Mouse (Mus musculus): ENCODE results near the gene B430305J03Rik. TPM values are rescaled to one million over a fixed set of nuclear protein-coding genes. Genes with fewer than 3 reads are reported as not detected.

The B430305J03Rik gene
- polyA plus RNA-seq, 1 experiment from 2014 or later, result not detected

GRCm38 (mm10) chr3:61337230-61337629 is 28.5 kb downstream of the B430305J03Rik start:
- no peak for ATAC-seq (ENCODE audit: low read depth)
- no peaks in the 10 kb centered on the region for H3K4me1 ChIP-seq (ENCODE audit: control insufficient read depth, insufficient read depth, low read length)
- no peak overlapping the region for H3K27ac ChIP-seq (ENCODE audit: low read depth, low read length)
- H3K4me3 ChIP-seq (ENCODE audit: low read depth, low read length), result no peak overlapping the region
- no peaks in the 10 kb centered on the region for H3K9me3 ChIP-seq (ENCODE audit: control insufficient read depth, low read length)
- no peaks in the 10 kb centered on the region for H3K27me3 ChIP-seq (ENCODE audit: control insufficient read depth, insufficient read depth, low read length)
- H3K4me2 ChIP-seq (ENCODE audit: low read depth, low read length), result no peak overlapping the region
- no peak overlapping the region for H3K9ac ChIP-seq (replicated peaks; ENCODE audit: low read depth, low read length)
- no peaks in the 10 kb centered on the region for H3K36me3 ChIP-seq (ENCODE audit: control insufficient read depth, insufficient read depth, low read length)
- WGBS, result 82% methylated on average over 3 of the region's 3 CpGs

GRCm38 (mm10) chr3:61336205-61336604 is 29.5 kb downstream of the B430305J03Rik start:
- WGBS, result 61% methylated on average over 2 of the region's 2 CpGs
- no peaks in the 10 kb centered on the region for H3K27me3 ChIP-seq (ENCODE audit: control insufficient read depth, insufficient read depth, low read length)
- no peak overlapping the region for H3K4me2 ChIP-seq (ENCODE audit: low read depth, low read length)
- no peaks in the 10 kb centered on the region for H3K4me1 ChIP-seq (ENCODE audit: control insufficient read depth, insufficient read depth, low read length)
- no peaks in the 10 kb centered on the region for H3K9me3 ChIP-seq (ENCODE audit: control insufficient read depth, low read length)
- no peaks in the 10 kb centered on the region for H3K36me3 ChIP-seq (ENCODE audit: control insufficient read depth, insufficient read depth, low read length)
- no peak for ATAC-seq (ENCODE audit: low read depth)
- H3K27ac ChIP-seq (ENCODE audit: low read depth, low read length), result no peak overlapping the region
- no peak overlapping the region for H3K9ac ChIP-seq (replicated peaks; ENCODE audit: low read depth, low read length)
- no peak overlapping the region for H3K4me3 ChIP-seq (ENCODE audit: low read depth, low read length)

- Histone ChIP-seq H3K4me2 (ENCODE audit: low read depth, low read length) (no peak overlapping the region), H3K4me3 (ENCODE audit: low read depth, low read length) (no peak overlapping the region), H3K9me3 (ENCODE audit: control insufficient read depth, low read length) (no peaks in the 10 kb centered on the region), H3K27ac (ENCODE audit: low read depth, low read length) (no peak overlapping the region), H3K9ac (replicated peaks; ENCODE audit: low read depth, low read length) (no peak overlapping the region), H3K36me3 (ENCODE audit: control insufficient read depth, insufficient read depth, low read length) (no peaks in the 10 kb centered on the region), H3K4me1 (ENCODE audit: control insufficient read depth, insufficient read depth, low read length) (no peaks in the 10 kb centered on the region), H3K27me3 (ENCODE audit: control insufficient read depth, insufficient read depth, low read length) (no peaks in the 10 kb centered on the region)
- ATAC-seq (ENCODE audit: low read depth), result no peak
- 76% methylated on average over 6 of the region's 6 CpGs for whole genome bisulfite sequencing
Measured at GRCm38 (mm10) chr3:61321632-61322031, 44.1 kb downstream of the B430305J03Rik start.

GRCm38 (mm10) chr3:61320031-61320430 is 45.7 kb downstream of the B430305J03Rik start:
- 78% methylated on average over 2 of the region's 2 CpGs for WGBS
- Histone ChIP-seq H3K27ac (ENCODE audit: low read depth, low read length) (no peak overlapping the region), H3K36me3 (ENCODE audit: control insufficient read depth, insufficient read depth, low read length) (no peaks in the 10 kb centered on the region), H3K9me3 (ENCODE audit: control insufficient read depth, low read length) (no peaks in the 10 kb centered on the region), H3K27me3 (ENCODE audit: control insufficient read depth, insufficient read depth, low read length) (no peaks in the 10 kb centered on the region), H3K4me2 (ENCODE audit: low read depth, low read length) (no peak overlapping the region), H3K4me3 (ENCODE audit: low read depth, low read length) (no peak overlapping the region), H3K4me1 (ENCODE audit: control insufficient read depth, insufficient read depth, low read length) (no peaks in the 10 kb centered on the region), H3K9ac (replicated peaks; ENCODE audit: low read depth, low read length) (no peak overlapping the region)
- ATAC-seq (ENCODE audit: low read depth), result no peak

- 80% methylated on average over 2 of the region's 2 CpGs for WGBS
- H3K9ac ChIP-seq (replicated peaks; ENCODE audit: low read depth, low read length), result no peak overlapping the region
- no peaks in the 10 kb centered on the region for H3K9me3 ChIP-seq (ENCODE audit: control insufficient read depth, low read length)
Measured at GRCm38 (mm10) chr3:61315002-61315401, 50.7 kb downstream of the B430305J03Rik start.

More at GRCm38 (mm10) chr3:61315002-61315401, 50.7 kb downstream of the B430305J03Rik start:
- no peak for ATAC-seq (ENCODE audit: low read depth)
- Histone ChIP-seq H3K36me3 (ENCODE audit: control insufficient read depth, insufficient read depth, low read length) (no peaks in the 10 kb centered on the region), H3K27me3 (ENCODE audit: control insufficient read depth, insufficient read depth, low read length) (no peaks in the 10 kb centered on the region), H3K27ac (ENCODE audit: low read depth, low read length) (no peak overlapping the region), H3K4me2 (ENCODE audit: low read depth, low read length) (no peak overlapping the region), H3K4me3 (ENCODE audit: low read depth, low read length) (no peak overlapping the region), H3K4me1 (ENCODE audit: control insufficient read depth, insufficient read depth, low read length) (no peaks in the 10 kb centered on the region)

Other genes starting within 250 kb of the B430305J03Rik start
- gene Rap2b, start 4.3 kb downstream of the B430305J03Rik start, polyA plus RNA-seq (2014; fragmentation: Nextera tagmentation; extraction: Ambion mirVana), result 9.5 and 9.8 TPM in 2 replicates

Data from neural tube, embryonic 14.5 days (tissue).